Mouse (Mus musculus): ENCODE measurements around the gene Gm4559.
"Not testable (repeated sequence)": the region's sequence is repeated elsewhere in the genome, so short reads cannot be mapped to it uniquely, and the experiment has no call there.

- TF ChIP-seq CTCF (IDR thresholded peaks at IDR 0.05; ENCODE audit: borderline replicate concordance, extremely low read depth, insufficient read depth, insufficient read length); POLR2A (IDR thresholded peaks at IDR 0.05; ENCODE audit: borderline replicate concordance, extremely low read depth, insufficient read depth, insufficient read length, poor library complexity, severe bottlenecking): not testable (repeated sequence)
These were observed at the start of gene Gm4559 for GRCm38 (mm10) chr7:142274263-142274662.

All from brain, embryonic 14.5 days (tissue).